In the genomic region with DNA sequence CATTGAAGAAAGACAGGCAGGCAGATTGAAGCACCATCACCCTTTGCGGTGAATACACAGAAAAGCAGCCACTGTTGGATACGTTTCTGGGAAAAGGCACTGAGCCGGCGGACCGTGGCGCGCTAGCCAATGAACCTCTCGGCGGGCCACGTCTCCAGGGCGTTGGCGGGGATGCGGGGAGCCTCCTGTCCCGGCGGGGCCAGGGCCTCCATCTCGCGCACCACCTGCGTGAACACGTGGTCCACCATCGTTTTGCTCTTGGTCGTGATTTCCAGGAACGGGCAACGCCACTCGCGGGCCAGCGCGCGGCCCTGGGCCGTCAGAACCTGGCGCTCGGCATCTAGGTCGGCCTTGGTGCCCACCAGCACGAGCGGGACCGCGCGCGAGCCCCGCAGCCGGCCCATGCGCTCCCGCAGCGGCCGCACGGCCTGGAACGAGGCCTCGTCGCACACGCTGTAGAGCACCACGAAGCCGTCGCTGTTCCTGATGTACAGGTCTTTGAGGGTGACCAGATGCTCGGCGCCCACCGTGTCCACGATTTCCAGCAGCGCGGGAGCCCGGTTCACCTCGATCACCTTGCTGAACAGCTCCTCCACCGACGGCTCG, we compare ENCODE assay signal across 8 mouse cellular contexts. TPM values are rescaled to one million over a fixed set of nuclear protein-coding genes. Genes with fewer than 3 reads are reported as not detected.
DNase-seq lines count a peak whose midpoint lies in the region; ATAC-seq and TF ChIP-seq lines count a peak whose summit lies in the region.

No protein-coding gene starts in this region.

- peak; percentile 28 for ATAC-seq in kidney, embryonic 16.5 days (ENCODE audit: low FRiP score, low TSS enrichment)
- no peak for ATAC-seq in embryonic facial prominence, embryonic 14.5 days (ENCODE audit: low read depth)
- ATAC-seq in kidney, postnatal 0 days (replicated peaks; ENCODE audit: low FRiP score, low read depth): peak; percentile 23; the same call in 1 of the 2 replicates
- no peak for ATAC-seq in neural tube, embryonic 12.5 days (ENCODE audit: low FRiP score, low read depth)

- no peak for TF ChIP-seq CTCF in kidney, postnatal 0 days (IDR thresholded peaks at IDR 0.05; ENCODE audit: low read depth)

- H3K27me3 ChIP-seq in kidney, embryonic 16.5 days (ENCODE audit: insufficient read depth, low read length): no peaks in the 10 kb centered on the region; the same call in 1 of the 2 replicates
- peaks cover 23% of the 10 kb centered on the region for H3K27me3 ChIP-seq in embryonic facial prominence, embryonic 14.5 days (replicated peaks; ENCODE audit: control insufficient read depth, insufficient read depth, low read length)
- H3K27me3 ChIP-seq in kidney, postnatal 0 days (ENCODE audit: insufficient read depth, low read length): no peaks in the 10 kb centered on the region
- peaks cover 57% of the 10 kb centered on the region for H3K27me3 ChIP-seq in neural tube, embryonic 12.5 days (replicated peaks)

- H3K27ac ChIP-seq in kidney, embryonic 16.5 days (ENCODE audit: low read length): peak overlapping the region; percentile 90
- peak overlapping the region; percentile 49 for H3K27ac ChIP-seq in embryonic facial prominence, embryonic 14.5 days (replicated peaks; ENCODE audit: low read depth, low read length)
- H3K27ac ChIP-seq in kidney, postnatal 0 days: peak overlapping the region; percentile 88
- no peak overlapping the region for H3K27ac ChIP-seq in neural tube, embryonic 12.5 days

- no peak for DNase-seq in kidney, adult 9 months
- no peak for DNase-seq in embryonic facial prominence, embryonic 14.5 days (ENCODE audit: low spot score)
- no peak for DNase-seq in kidney, postnatal 0 days (ENCODE audit: low spot score)
- DNase-seq in cerebellum, adult 11-12 months: no peak
- no peak for DNase-seq in cerebellum, postnatal 36 days
- no peak for DNase-seq in right cerebral cortex, postnatal 10 days (ENCODE audit: low spot score in 2 of 2)

- peaks cover 39% of the 10 kb centered on the region for H3K4me1 ChIP-seq in kidney, embryonic 16.5 days (ENCODE audit: insufficient read depth, low read length)
- H3K4me1 ChIP-seq in embryonic facial prominence, embryonic 14.5 days (ENCODE audit: control insufficient read depth, insufficient read depth, low read length): peaks cover 19% of the 10 kb centered on the region; the same call in 1 of the 2 replicates
- H3K4me1 ChIP-seq in kidney, postnatal 0 days (replicated peaks; ENCODE audit: insufficient read depth, low read length): peaks cover 23% of the 10 kb centered on the region
- peaks cover 13% of the 10 kb centered on the region for H3K4me1 ChIP-seq in neural tube, embryonic 12.5 days

- H3K36me3 ChIP-seq in kidney, embryonic 16.5 days (ENCODE audit: insufficient read depth, low read length): no peaks in the 10 kb centered on the region
- no peaks in the 10 kb centered on the region for H3K36me3 ChIP-seq in embryonic facial prominence, embryonic 14.5 days (ENCODE audit: control insufficient read depth, insufficient read depth, low read length)
- H3K36me3 ChIP-seq in kidney, postnatal 0 days (ENCODE audit: insufficient read depth, low read length): no peaks in the 10 kb centered on the region
- H3K36me3 ChIP-seq in neural tube, embryonic 12.5 days: no peaks in the 10 kb centered on the region

- peak overlapping the region; percentile 90 for H3K4me2 ChIP-seq in kidney, embryonic 16.5 days (replicated peaks; ENCODE audit: low read depth, low read length)
- peak overlapping the region; percentile 94 for H3K4me2 ChIP-seq in embryonic facial prominence, embryonic 14.5 days (ENCODE audit: low read depth, low read length)
- peak overlapping the region; percentile 88 for H3K4me2 ChIP-seq in kidney, postnatal 0 days (ENCODE audit: low read length)
- H3K4me2 ChIP-seq in neural tube, embryonic 12.5 days (replicated peaks): peak overlapping the region; percentile 70

- under 1% methylated on average over 63 of the region's 63 CpGs for WGBS in kidney, embryonic 16.5 days
- WGBS in embryonic facial prominence, embryonic 14.5 days: 0% methylated on average over 20 of the region's 63 CpGs
- WGBS in kidney, postnatal 0 days: 1% methylated on average over 63 of the region's 63 CpGs
- WGBS in neural tube, embryonic 12.5 days: under 1% methylated on average over 63 of the region's 63 CpGs

- H3K4me3 ChIP-seq in kidney, embryonic 16.5 days (ENCODE audit: low read length): peak overlapping the region; percentile 64
- H3K4me3 ChIP-seq in embryonic facial prominence, embryonic 14.5 days (ENCODE audit: low read depth, low read length): peak overlapping the region; percentile 52
- H3K4me3 ChIP-seq in kidney, postnatal 0 days (replicated peaks; ENCODE audit: low read depth, low read length): peak overlapping the region; percentile 54
- H3K4me3 ChIP-seq in neural tube, embryonic 12.5 days: peak overlapping the region; percentile 42

- no peaks in the 10 kb centered on the region for H3K9me3 ChIP-seq in kidney, embryonic 16.5 days (ENCODE audit: low read length)
- H3K9me3 ChIP-seq in embryonic facial prominence, embryonic 14.5 days (ENCODE audit: control insufficient read depth, low read length): no peaks in the 10 kb centered on the region
- no peaks in the 10 kb centered on the region for H3K9me3 ChIP-seq in kidney, postnatal 0 days (replicated peaks; ENCODE audit: low read length)
- H3K9me3 ChIP-seq in neural tube, embryonic 12.5 days: no peaks in the 10 kb centered on the region

- H3K9ac ChIP-seq in kidney, embryonic 16.5 days (replicated peaks; ENCODE audit: low read length): peak overlapping the region; percentile 85
- peak overlapping the region; percentile 65 for H3K9ac ChIP-seq in embryonic facial prominence, embryonic 14.5 days (ENCODE audit: low read depth, low read length)
- peak overlapping the region; percentile 74 for H3K9ac ChIP-seq in kidney, postnatal 0 days (ENCODE audit: low read depth, low read length)
- H3K9ac ChIP-seq in neural tube, embryonic 12.5 days: peak overlapping the region; percentile 48; the same call in 1 of the 2 replicates

RNA-seq across cellular contexts. Expression of a gene that starts 0.5 kb away (rescaled TPM):
- 78.6 and 84.8 TPM in 2 replicates for polyA plus RNA-seq in kidney, embryonic 16.5 days (2015; fragmentation: Nextera tagmentation; extraction: Ambion mirVana)
- 24.4 and 25.3 TPM in 2 replicates for polyA plus RNA-seq in embryonic facial prominence, embryonic 14.5 days (2014; fragmentation: Nextera tagmentation; extraction: Ambion mirVana)
- 97.1 and 109 TPM in 2 replicates for polyA plus RNA-seq in kidney, postnatal 0 days (2015; fragmentation: Nextera tagmentation; extraction: Ambion mirVana)
- polyA plus RNA-seq in neural tube, embryonic 12.5 days (2016; fragmentation: Nextera tagmentation; extraction: Ambion mirVana): 2.5 and 4.1 TPM in 2 replicates

RNA-seq across cellular contexts. Expression of a gene that starts 42.9 kb away (rescaled TPM):
- 21.7 and 24.3 TPM in 2 replicates for polyA plus RNA-seq in kidney, embryonic 16.5 days (2015; fragmentation: Nextera tagmentation; extraction: Ambion mirVana)
- polyA plus RNA-seq in embryonic facial prominence, embryonic 14.5 days (2014; fragmentation: Nextera tagmentation; extraction: Ambion mirVana): 9.8 and 11.7 TPM in 2 replicates
- polyA plus RNA-seq in kidney, postnatal 0 days (2015; fragmentation: Nextera tagmentation; extraction: Ambion mirVana): 34.8 and 46.7 TPM in 2 replicates
- 1.9 and 3.3 TPM in 2 replicates for polyA plus RNA-seq in neural tube, embryonic 12.5 days (2016; fragmentation: Nextera tagmentation; extraction: Ambion mirVana)

RNA-seq across cellular contexts. Expression of a gene that starts 52.7 kb away (rescaled TPM):
- polyA plus RNA-seq in kidney, embryonic 16.5 days (2015; fragmentation: Nextera tagmentation; extraction: Ambion mirVana): 481 and 498 TPM in 2 replicates
- polyA plus RNA-seq in embryonic facial prominence, embryonic 14.5 days (2014; fragmentation: Nextera tagmentation; extraction: Ambion mirVana): 433 and 445 TPM in 2 replicates
- polyA plus RNA-seq in kidney, postnatal 0 days (2015; fragmentation: Nextera tagmentation; extraction: Ambion mirVana): 673 and 701 TPM in 2 replicates
- polyA plus RNA-seq in neural tube, embryonic 12.5 days (2016; fragmentation: Nextera tagmentation; extraction: Ambion mirVana): 650 and 706 TPM in 2 replicates

Comparison
In these comparisons a context has a peak if more than half of its experiments do, and no peak if none do; other contexts are left out.
1. ATAC-seq: peak in kidney, embryonic 16.5 days (single experiment) and kidney, postnatal 0 days (single experiment); none in embryonic facial prominence, embryonic 14.5 days (single experiment) and neural tube, embryonic 12.5 days (single experiment).
2. Peak in every context shown above with its lines, with median percentiles within 50 percentile points of each other: H3K4me2 ChIP-seq, H3K4me3 ChIP-seq and H3K9ac ChIP-seq.